Mouse (Mus musculus): ENCODE measurements at regions not wholly inside any gene's neighbourhood (a gene's known extent, or its start where the extent isn't known, plus 50 kb on each side); places are given as distances from the start of the nearest gene placed in this dataset.

DNA sequence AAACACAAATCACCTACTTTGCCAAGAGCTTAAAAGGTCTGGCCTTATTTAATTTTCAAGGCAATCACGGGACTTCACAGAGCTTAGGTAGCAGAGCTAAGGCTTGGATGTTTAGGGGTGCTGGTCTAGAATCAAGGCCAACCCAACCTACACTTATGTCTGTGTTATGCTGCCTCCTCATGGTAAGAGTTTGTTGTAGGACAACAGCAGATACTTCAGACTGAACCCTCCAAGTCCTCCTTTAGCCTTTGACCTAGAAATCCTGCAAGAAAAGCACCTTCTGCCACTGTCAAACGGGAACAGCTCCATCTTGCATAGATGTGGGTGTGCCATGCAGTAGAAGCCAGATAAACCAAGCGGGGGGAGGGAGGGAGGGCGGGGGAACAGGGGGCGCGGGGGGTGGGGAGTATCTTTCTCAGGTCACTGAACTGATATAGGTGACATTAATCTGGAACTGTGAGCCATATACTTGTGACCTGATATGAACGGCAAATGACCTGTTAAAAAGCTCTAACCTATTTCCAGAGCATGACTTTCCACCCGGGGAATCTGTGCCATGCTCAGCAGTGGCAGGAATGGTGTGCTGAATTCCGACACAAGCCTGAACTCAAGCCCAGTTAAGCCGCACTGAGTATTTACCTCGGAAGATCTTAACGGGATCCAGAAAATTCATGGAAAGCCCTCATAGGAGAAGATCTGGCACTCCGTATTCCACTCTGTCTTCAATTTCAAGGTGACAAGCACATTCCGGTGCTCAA, 838.3 kb downstream of the Gsdmc2 start:
- DNase-seq (ENCODE audit: low read depth, low spot score), result peak; percentile 19

- no peak for DNase-seq (ENCODE audit: low read depth, low spot score)
Observed at GRCm38 (mm10) chr15:62994691-62995090, 850.3 kb downstream of the Gsdmc2 start.

- no peak for DNase-seq (ENCODE audit: low read depth, low spot score)
Observed at GRCm38 (mm10) chr15:62986871-62987270, 858.1 kb downstream of the Gsdmc2 start.

DNA sequence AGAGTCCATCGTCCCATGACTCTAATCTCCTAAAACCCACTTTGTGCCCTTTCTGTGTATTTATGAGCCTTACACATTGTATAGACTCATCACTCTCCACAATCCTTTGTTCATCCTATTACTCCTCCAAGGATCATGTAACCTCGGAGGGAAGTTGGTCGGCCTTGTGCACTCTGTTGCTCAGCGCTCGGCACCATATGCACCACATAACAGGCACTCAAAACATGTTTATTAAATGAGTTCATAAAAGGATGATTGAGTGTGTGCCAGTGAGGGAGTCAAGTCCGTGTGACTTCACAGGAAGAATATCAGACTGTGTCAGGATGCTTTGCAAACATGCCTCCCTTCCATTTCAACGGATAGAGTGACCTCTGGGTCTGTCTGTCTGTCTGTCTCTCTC, 858.8 kb downstream of the Gsdmc2 start:
- no peak for DNase-seq (ENCODE audit: low read depth, low spot score)

- no peak for DNase-seq (ENCODE audit: low read depth, low spot score)
Observed at GRCm38 (mm10) chr15:62970566-62970965, 874.4 kb downstream of the Gsdmc2 start.

DNA sequence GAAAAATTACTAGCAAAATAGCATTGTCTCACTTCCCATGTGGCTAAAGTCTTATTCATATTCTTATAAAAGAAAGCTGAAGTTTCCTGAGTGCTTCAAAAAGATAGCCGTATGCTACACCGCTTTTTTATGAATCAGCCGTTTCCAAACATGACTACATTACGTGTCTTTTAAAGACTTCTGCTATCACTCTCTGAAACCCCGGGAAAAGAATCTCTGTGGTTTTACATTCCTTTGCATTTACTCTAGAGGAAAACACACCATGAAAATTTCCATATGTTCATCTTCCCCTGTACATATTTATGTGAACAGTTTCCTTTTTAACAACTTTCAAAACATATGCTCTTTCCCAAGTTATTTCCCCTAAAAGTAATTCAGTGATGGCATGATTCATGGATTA, 882.3 kb downstream of the Gsdmc2 start:
- no peak for DNase-seq (ENCODE audit: low read depth, low spot score)

GRCm38 (mm10) chr15:62960623-62961022, 884.4 kb downstream of the Gsdmc2 start:
- DNase-seq (ENCODE audit: low read depth, low spot score), result no peak

- DNase-seq (ENCODE audit: low read depth, low spot score), result no peak
Observed at GRCm38 (mm10) chr15:62958506-62959330, 886.3 kb downstream of the Gsdmc2 start.

- no peak for DNase-seq (ENCODE audit: low read depth, low spot score)
Observed at GRCm38 (mm10) chr15:62954889-62955288, 890.1 kb downstream of the Gsdmc2 start.

GRCm38 (mm10) chr15:62954322-62954820, 890.6 kb downstream of the Gsdmc2 start:
- no peak for DNase-seq (ENCODE audit: low read depth, low spot score)

DNA sequence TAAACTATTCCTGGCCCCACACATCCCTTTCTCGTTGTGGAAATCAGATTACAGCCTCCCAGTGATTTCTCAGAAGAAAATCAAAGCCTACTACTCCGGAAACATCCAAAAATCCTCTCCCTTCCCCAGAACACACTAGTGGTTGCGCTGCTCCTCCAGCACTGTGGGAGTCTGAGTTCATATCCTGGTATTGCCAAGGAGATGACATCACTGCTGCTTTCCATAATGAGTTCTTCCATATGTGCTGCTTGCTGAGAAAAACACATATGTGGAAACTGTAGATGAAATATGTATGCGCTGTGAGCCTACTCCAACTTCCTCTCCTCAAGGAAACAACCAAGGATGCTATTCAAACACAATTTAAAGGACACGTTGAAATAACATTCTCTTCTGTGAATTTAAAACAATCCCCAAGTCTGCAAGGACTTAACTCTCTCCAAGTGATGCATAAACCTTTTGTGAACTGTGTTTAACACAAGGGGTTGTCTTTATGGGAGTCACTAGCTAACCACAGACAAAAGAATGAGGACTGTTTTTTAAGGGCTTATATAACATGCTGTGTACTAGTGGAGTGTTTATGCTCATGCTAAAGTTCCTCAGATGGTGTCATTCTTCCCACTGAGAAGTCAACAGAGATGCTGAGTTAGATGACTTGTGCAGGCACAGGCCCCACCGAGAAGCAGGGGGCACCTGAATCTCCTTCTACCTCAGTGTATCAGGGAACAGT, 891.6 kb downstream of the Gsdmc2 start:
- no peak for DNase-seq (ENCODE audit: low read depth, low spot score)

DNA sequence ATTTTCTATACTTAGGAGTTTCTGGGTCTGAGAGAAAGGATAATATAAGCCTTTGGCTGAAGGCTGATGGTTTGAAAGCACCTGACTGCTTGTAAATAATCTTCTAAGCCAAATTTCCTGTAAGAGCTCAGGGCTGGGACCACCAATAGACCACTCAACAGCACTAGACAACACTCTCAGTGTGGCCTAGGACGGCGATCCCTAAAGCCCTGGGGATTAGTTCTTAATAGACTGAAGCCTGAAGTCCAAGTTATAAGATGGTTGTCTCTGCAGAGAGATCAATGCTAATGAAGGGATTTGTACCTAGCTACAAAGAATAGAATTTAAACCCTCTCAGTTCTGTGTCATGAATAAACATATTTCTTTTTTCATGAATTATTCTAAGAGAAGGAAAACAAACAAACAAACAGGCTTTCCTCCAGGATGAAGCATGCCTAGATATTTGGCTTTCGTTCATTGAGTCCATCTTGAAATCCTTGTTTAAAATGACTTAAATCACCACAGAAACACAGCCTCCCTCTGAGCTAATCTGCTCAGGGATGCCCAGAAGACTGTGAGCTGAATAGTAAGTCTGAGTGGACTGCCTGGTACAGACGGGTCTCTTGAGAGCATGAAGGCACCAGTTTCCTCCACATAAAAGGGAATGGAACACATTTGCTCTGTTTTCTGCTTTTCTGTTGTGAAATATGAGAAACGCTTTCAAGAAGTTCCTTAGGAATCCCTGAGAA, 892.3 kb downstream of the Gsdmc2 start:
- no peak for DNase-seq (ENCODE audit: low read depth, low spot score)

GRCm38 (mm10) chr15:62939416-62939815, 905.6 kb downstream of the Gsdmc2 start:
- DNase-seq (ENCODE audit: low read depth, low spot score), result no peak

DNA sequence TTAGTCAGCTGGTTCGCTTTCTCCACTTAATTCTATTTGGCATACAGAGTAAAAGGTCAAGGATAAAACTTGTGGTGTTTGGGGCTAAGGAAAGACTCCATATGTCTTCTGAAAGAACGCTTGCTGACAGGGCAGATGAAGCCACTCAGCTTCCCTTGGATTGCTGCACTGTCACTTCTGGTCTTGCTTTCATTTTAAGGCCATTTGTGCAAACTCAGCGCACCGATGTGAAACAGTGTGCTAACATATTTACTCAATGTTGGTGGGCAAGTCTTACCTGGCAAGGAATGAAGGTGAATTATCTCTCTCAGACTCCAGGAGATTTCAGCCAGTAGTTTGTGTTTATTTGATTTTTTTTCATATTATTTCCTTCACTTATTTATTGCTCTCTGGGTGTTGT, 907.2 kb downstream of the Gsdmc2 start:
- DNase-seq (ENCODE audit: low read depth, low spot score), result no peak

DNA sequence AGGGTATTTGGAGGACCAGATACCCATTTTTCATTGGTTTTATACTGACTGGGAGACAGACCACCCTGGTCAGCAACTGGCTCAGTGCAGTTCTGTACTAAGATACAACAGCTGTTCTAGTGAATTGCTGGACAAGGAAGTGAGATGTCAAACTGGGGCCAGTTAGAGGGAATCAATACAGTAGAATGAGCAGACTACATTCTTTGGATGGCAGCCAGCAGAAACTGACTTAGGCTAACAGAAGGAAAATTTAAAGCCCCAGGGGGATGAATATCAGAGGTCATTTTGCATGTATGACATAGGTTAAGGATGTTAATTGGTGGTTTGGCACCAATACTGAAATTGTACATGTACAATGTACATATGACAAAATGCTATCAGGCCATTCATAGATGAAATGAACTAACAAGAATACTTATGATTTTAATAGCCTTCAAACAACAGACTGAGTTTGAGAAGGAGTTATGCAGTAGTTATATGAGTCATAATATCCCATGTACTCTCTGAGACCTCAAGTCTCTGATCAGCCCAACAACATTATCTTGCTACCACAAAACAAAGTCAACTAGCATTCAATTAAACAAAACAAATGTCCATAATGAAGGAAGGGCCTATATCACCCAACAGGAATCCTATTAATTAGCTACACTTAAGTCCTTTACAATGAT, 910.3 kb downstream of the Gsdmc2 start:
- no peak for DNase-seq (ENCODE audit: low read depth, low spot score)

- no peak for DNase-seq (ENCODE audit: low read depth, low spot score)
Observed at GRCm38 (mm10) chr15:62920520-62920919, 924.5 kb downstream of the Gsdmc2 start.

DNA sequence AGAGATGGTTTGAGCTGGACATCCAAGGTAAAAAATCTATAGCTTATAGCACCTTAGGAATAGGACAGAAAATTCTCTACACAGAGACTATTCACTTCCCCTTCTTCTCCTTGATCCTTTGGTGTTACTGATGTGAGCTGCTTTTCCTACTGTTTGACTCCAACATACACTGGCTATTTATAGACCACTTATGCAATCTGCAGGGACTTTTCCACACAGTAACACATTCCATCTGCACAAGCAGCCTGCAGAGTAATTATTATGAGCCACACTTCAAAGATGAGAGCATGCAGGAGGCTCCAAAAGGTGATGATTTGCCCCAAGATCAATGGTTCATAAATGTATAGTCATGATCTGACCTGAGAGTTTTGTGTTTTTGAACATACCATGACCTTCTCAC, 925.7 kb downstream of the Gsdmc2 start:
- no peak for DNase-seq (ENCODE audit: low read depth, low spot score)

DNA sequence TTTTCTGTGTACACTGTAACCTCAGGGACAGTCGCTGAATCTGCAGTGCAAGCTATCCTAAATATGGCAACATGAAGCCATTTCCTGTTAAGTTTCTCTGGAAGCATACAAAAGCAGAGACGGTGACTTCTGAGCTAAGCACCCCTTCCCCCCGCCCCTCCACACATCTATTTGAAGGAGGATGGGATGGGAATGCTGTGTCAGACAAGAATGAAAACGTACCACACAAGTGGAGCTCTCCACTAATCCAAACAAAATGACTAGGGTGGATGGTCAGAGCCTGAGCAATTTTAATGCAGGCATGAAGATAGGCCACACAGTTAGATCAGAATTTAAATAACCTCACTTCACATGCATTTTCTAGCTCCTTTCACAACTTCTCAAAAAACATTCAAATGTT, 936.6 kb downstream of the Gsdmc2 start:
- DNase-seq (ENCODE audit: low read depth, low spot score), result no peak

DNA sequence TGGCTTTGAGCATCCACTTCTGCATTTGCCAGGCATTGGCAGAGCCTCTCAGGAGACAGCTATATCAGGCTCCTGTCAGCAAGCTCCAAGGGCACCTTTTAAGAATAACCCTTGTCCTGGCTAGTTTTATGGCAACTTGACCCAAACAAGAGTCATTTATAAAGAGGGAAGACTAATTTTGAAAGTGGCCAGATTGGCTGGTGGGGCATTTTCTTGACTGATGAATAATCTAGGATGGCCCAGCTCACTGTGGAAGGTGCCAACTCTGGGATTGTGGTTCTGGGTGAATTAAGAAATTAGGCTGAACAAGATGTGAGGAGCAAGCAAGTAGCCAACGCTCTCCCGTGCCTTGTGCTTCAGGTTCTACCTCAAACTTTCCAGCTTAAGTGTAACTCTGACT, 937.8 kb downstream of the Gsdmc2 start:
- DNase-seq (ENCODE audit: low read depth, low spot score), result no peak

- DNase-seq (ENCODE audit: low read depth, low spot score), result no peak
Observed at GRCm38 (mm10) chr15:62903047-62903822, 941.7 kb downstream of the Gsdmc2 start.

Data from CD4-positive helper T cell, adult 2 months (primary cell).